10 mouse cellular contexts compared by ENCODE assay signal in genomic region chr4:95443854-95444811, GRCm38 (mm10).
A peak's percentile ranks its signal among the peaks of the same experiment; 100 is the strongest.
DNase-seq lines count a peak whose midpoint lies in the region; ATAC-seq lines count a peak whose summit lies in the region.
"Had no signal": no experiment of that assay in that cellular context is flagged by ENCODE, and none has a peak within 500 bp of the region (broad histone marks: within the 10 kb centered on the region; RNA-seq: fewer than 3 reads in every experiment).

No protein-coding gene starts in this region.

- ATAC-seq in intestine, embryonic 15.5 days: peak; percentile 89
- peak; percentile 43; the same call in 1 of the 2 replicates for ATAC-seq in stomach, embryonic 15.5 days (ENCODE audit: insufficient read depth, low FRiP score, low read depth)

- H3K27ac ChIP-seq in intestine, embryonic 15.5 days: 0 out of 2 replicates have a peak overlapping the region, but pooled peaks have one; percentile 45
- peak overlapping the region; percentile 31; the same call in 1 of the 2 replicates for H3K27ac ChIP-seq in stomach, embryonic 15.5 days

- no peaks in the 10 kb centered on the region for H3K9me3 ChIP-seq in intestine, embryonic 15.5 days
- H3K9me3 ChIP-seq in stomach, embryonic 15.5 days: no peaks in the 10 kb centered on the region

- no peak overlapping the region for H3K4me2 ChIP-seq in intestine, embryonic 15.5 days (replicated peaks)
- no peak overlapping the region for H3K4me2 ChIP-seq in stomach, embryonic 15.5 days

- H3K4me3 ChIP-seq in intestine, embryonic 15.5 days (replicated peaks): no peak overlapping the region
- no peak overlapping the region for H3K4me3 ChIP-seq in stomach, embryonic 15.5 days (replicated peaks)

- H3K9ac ChIP-seq in intestine, embryonic 15.5 days: no peak overlapping the region
- no peak overlapping the region for H3K9ac ChIP-seq in stomach, embryonic 15.5 days

- H3K4me1 ChIP-seq in intestine, embryonic 15.5 days (replicated peaks): no peaks in the 10 kb centered on the region
- no peaks in the 10 kb centered on the region for H3K4me1 ChIP-seq in stomach, embryonic 15.5 days

- H3K27me3 ChIP-seq in intestine, embryonic 15.5 days (replicated peaks): no peaks in the 10 kb centered on the region
- H3K27me3 ChIP-seq in stomach, embryonic 15.5 days (replicated peaks): no peaks in the 10 kb centered on the region

- H3K36me3 ChIP-seq in intestine, embryonic 15.5 days: no peaks in the 10 kb centered on the region
- no peaks in the 10 kb centered on the region for H3K36me3 ChIP-seq in stomach, embryonic 15.5 days

- peak; percentile 20 for DNase-seq in embryo, embryonic 11 days
- no peak for DNase-seq in embryo, embryonic 9.5 days (ENCODE audit: extremely low spot score)
- peak; percentile 90 to 93 for DNase-seq in kidney, postnatal 25 days
- no peak for DNase-seq in left cerebral cortex, postnatal 14 days (ENCODE audit: low spot score in 2 of 2)
- no peak for DNase-seq in layer of hippocampus, adult 11-12 months (ENCODE audit: low spot score)
- no peak for DNase-seq in adrenal gland, adult 2 months
- DNase-seq: cerebellum, postnatal 25 days; heart, postnatal 36 days had no signal

- WGBS in intestine, embryonic 15.5 days: 32% methylated on average over 12 of the region's 12 CpGs
- WGBS in stomach, embryonic 15.5 days: 39% methylated on average over 12 of the region's 12 CpGs

- intact Hi-C loops in left cerebral cortex, postnatal 14 days (cut with DNase I): no loop called here

Comparison
In these comparisons a context has a peak if more than half of its experiments do, and no peak if none do; other contexts are left out.
1. DNase-seq: peak in embryo, embryonic 11 days (single experiment) and kidney, postnatal 25 days (2 of 2); none in embryo, embryonic 9.5 days (single experiment), left cerebral cortex, postnatal 14 days (0 of 2), layer of hippocampus, adult 11-12 months (single experiment) and adrenal gland, adult 2 months (single experiment).